Mouse (Mus musculus) erythroblast, embryonic 14.5 days (primary cell): ENCODE measurements around the gene Fibcd1.

Source experiments
- GATA1 ChIP-seq: IDR thresholded peaks from 2 replicates; pipeline ENCODE4 v1.6.1; 2012; ENCODE audit warnings: low read length, inconsistent platforms, mixed read lengths
- TAL1 ChIP-seq: IDR thresholded peaks from 3 replicates; pipeline ENCODE4 v1.6.1; 2012; ENCODE audit warnings: low read length, inconsistent platforms, mixed read lengths

DNA sequence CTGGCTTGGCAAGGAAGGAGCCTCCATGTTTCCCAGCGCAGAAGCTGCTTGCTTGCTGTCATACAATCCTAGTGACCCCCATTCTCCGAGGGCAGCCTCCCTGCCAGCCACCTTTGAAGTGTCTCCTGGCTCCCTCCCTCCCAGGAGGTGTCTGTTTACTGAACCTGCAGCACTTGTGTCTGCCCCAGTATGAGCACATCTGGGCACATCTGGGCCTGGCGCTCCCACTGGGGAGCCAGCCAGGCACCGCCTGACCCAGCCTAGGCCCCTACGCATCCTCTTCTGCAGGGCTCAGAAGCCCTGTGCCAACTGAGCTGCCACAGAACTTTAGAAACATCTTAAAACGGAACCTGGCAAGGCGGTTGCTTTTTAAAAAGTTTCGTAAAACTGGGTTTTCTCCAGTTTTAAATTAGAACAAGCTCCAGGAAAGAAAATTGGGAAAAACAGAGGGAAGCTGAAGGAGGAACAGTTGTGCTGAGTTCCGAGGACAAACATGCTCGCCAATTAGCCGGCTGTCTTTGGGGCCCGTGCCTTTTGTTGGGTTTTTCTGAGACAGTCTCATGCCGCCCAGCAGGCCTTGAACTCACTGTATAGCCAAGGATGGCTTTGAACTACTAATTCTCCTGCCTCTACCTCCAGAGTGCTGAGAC is 48.5 kb upstream of the Fibcd1 start:
- TF ChIP-seq GATA1, result no peak
- no peak for TF ChIP-seq TAL1
